Mouse (Mus musculus) forebrain, embryonic 10.5 days (tissue): Measurements from ENCODE around the gene Hoxd11. TPM values are rescaled to one million over a fixed set of nuclear protein-coding genes. Genes with fewer than 3 reads are reported as not detected.

ENCODE experiments used
- DNase-seq: peaks from one replicate; pipeline ENCODE4 v3.0.0-alpha.2; 2017; ENCODE audit warnings: low spot score; ENCODE audit errors: extremely low spot score
- H3K27ac ChIP-seq: fragments of 300-500 bp; sonication (generic); 2 replicates; pipeline ENCODE4 v1.5.1; 2016; ENCODE audit warnings: mild to moderate bottlenecking
- H3K27me3 ChIP-seq: fragments of 300-500 bp; sonication (generic); 2 replicates; pipeline ENCODE4 v1.6.1; 2016; ENCODE audit warnings: mild to moderate bottlenecking; ENCODE audit not compliant: poor library complexity, severe bottlenecking
- H3K36me3 ChIP-seq: fragments of 300-500 bp; sonication (generic); replicated peaks from 2 replicates; pipeline ENCODE4 v1.6.1; 2016; ENCODE audit warnings: mild to moderate bottlenecking, moderate library complexity
- H3K4me1 ChIP-seq: fragments of 300-500 bp; sonication (generic); 2 replicates; pipeline ENCODE4 v1.6.1; 2016
- H3K4me3 ChIP-seq: fragments of 300-500 bp; sonication (generic); 2 replicates; pipeline ENCODE4 v1.5.1; 2016; ENCODE audit warnings: mild to moderate bottlenecking, moderate library complexity
- H3K9me3 ChIP-seq: fragments of 300-500 bp; sonication (generic); 2 replicates; pipeline ENCODE4 v1.6.1; 2016; ENCODE audit warnings: mild to moderate bottlenecking, moderate library complexity
- WGBS: fragments of 180-500 bp; shearing (Covaris S2); methylation state at CpG from one replicate; pipeline ENCODE4 v1.1.7; 2016; 5-methylcytosine and 5-hydroxymethylcytosine counted together
- polyA plus RNA-seq: library from polyadenylated mRNA; unstranded; fragments of >200 nt; fragmentation: Nextera tagmentation; extraction: Ambion mirVana; gene quantifications from 2 replicates; pipeline ENCODE4 v1.2.1, GENCODE M21; 2016

The Hoxd11 gene
- polyA plus RNA-seq, 1 experiment from 2014 or later = not detected

- H3K27me3 ChIP-seq = peaks cover 100% of the 10 kb centered on the region
- no peaks in the 10 kb centered on the region for H3K9me3 ChIP-seq
- H3K4me1 ChIP-seq = peaks cover 7% of the 10 kb centered on the region
- DNase-seq = no peak
- under 1% methylated on average over 25 of the region's 25 CpGs for WGBS
- H3K27ac ChIP-seq = no peak overlapping the region
- H3K36me3 ChIP-seq = no peaks in the 10 kb centered on the region
- H3K4me3 ChIP-seq = peak overlapping the region; percentile 36
Observed at GRCm38 (mm10) chr2:74727640-74728302, 48.4 kb downstream of the Hoxd11 start.

- 2% methylated on average over 13 of the region's 13 CpGs for WGBS
- Histone ChIP-seq H3K27ac (no peak overlapping the region), H3K9me3 (no peaks in the 10 kb centered on the region), H3K4me1 (peaks cover 7% of the 10 kb centered on the region), H3K36me3 (no peaks in the 10 kb centered on the region), H3K4me3 (no peak overlapping the region), H3K27me3 (peaks cover 100% of the 10 kb centered on the region)
- DNase-seq = peak; percentile 36
Observed at GRCm38 (mm10) chr2:74728303-74728680, 48.9 kb downstream of the Hoxd11 start.

- DNase-seq = no peak
- H3K27me3 ChIP-seq = peaks cover 100% of the 10 kb centered on the region
- H3K27ac ChIP-seq = no peak overlapping the region
- 1% methylated on average over 8 of the region's 8 CpGs for WGBS
- H3K4me3 ChIP-seq = no peak overlapping the region
- no peaks in the 10 kb centered on the region for H3K36me3 ChIP-seq
- H3K4me1 ChIP-seq = peaks cover 7% of the 10 kb centered on the region
- no peaks in the 10 kb centered on the region for H3K9me3 ChIP-seq
Observed at GRCm38 (mm10) chr2:74730331-74730730, 51.0 kb downstream of the Hoxd11 start.

- peaks cover 11% of the 10 kb centered on the region for H3K4me1 ChIP-seq
- no peaks in the 10 kb centered on the region for H3K9me3 ChIP-seq
- no peaks in the 10 kb centered on the region for H3K36me3 ChIP-seq
- H3K4me3 ChIP-seq = no peak overlapping the region
- peaks cover 100% of the 10 kb centered on the region for H3K27me3 ChIP-seq
- DNase-seq = no peak
- no peak overlapping the region for H3K27ac ChIP-seq
Observed at GRCm38 (mm10) chr2:74731055-74731454, 51.7 kb downstream of the Hoxd11 start.

- Histone ChIP-seq H3K9me3 (no peaks in the 10 kb centered on the region), H3K4me1 (peaks cover 14% of the 10 kb centered on the region), H3K4me3 (no peak overlapping the region), H3K27me3 (peaks cover 100% of the 10 kb centered on the region), H3K27ac (no peak overlapping the region), H3K36me3 (no peaks in the 10 kb centered on the region)
- 4% methylated on average over 9 of the region's 9 CpGs for WGBS
- DNase-seq = peak; percentile 37
Observed at GRCm38 (mm10) chr2:74731799-74732512, 52.6 kb downstream of the Hoxd11 start.

- under 1% methylated on average over 52 of the region's 52 CpGs for WGBS
- Histone ChIP-seq H3K4me3 (no peak overlapping the region), H3K4me1 (peaks cover 7% of the 10 kb centered on the region), H3K9me3 (no peaks in the 10 kb centered on the region), H3K36me3 (no peaks in the 10 kb centered on the region), H3K27me3 (peaks cover 100% of the 10 kb centered on the region), H3K27ac (no peak overlapping the region)
- DNase-seq = peak; percentile 43
Observed at GRCm38 (mm10) chr2:74732513-74733316, 53.4 kb downstream of the Hoxd11 start.

- Histone ChIP-seq H3K9me3 (no peaks in the 10 kb centered on the region), H3K4me3 (no peak overlapping the region), H3K36me3 (no peaks in the 10 kb centered on the region), H3K27me3 (peaks cover 100% of the 10 kb centered on the region), H3K27ac (no peak overlapping the region), H3K4me1 (peaks cover 7% of the 10 kb centered on the region)
- no peak for DNase-seq
- whole genome bisulfite sequencing = 0% methylated on average over 16 of the region's 16 CpGs
Observed at GRCm38 (mm10) chr2:74733317-74733661, 53.9 kb downstream of the Hoxd11 start.

GRCm38 (mm10) chr2:74733765-74734164, 54.4 kb downstream of the Hoxd11 start:
- Histone ChIP-seq H3K36me3 (no peaks in the 10 kb centered on the region), H3K9me3 (no peaks in the 10 kb centered on the region), H3K27ac (no peak overlapping the region), H3K4me1 (peaks cover 7% of the 10 kb centered on the region), H3K4me3 (no peak overlapping the region), H3K27me3 (peaks cover 100% of the 10 kb centered on the region)
- WGBS = 1% methylated on average over 6 of the region's 6 CpGs
- peak; percentile 34 for DNase-seq

GRCm38 (mm10) chr2:74734451-74734850, 55.1 kb downstream of the Hoxd11 start:
- H3K36me3 ChIP-seq = no peaks in the 10 kb centered on the region

GRCm38 (mm10) chr2:74734996-74735811, 55.8 kb downstream of the Hoxd11 start:
- Histone ChIP-seq H3K9me3 (no peaks in the 10 kb centered on the region), H3K36me3 (no peaks in the 10 kb centered on the region), H3K4me3 (no peak overlapping the region), H3K27ac (no peak overlapping the region), H3K27me3 (peaks cover 100% of the 10 kb centered on the region), H3K4me1 (peaks cover 8% of the 10 kb centered on the region)
- WGBS = under 1% methylated on average over 27 of the region's 27 CpGs
- peak; percentile 60 for DNase-seq

More at GRCm38 (mm10) chr2:74734451-74734850, 55.1 kb downstream of the Hoxd11 start:
- peaks cover 100% of the 10 kb centered on the region for H3K27me3 ChIP-seq
- no peak overlapping the region for H3K27ac ChIP-seq
- no peaks in the 10 kb centered on the region for H3K9me3 ChIP-seq
- no peak for DNase-seq
- H3K4me3 ChIP-seq = no peak overlapping the region
- 1% methylated on average over 13 of the region's 13 CpGs for WGBS
- H3K4me1 ChIP-seq = peaks cover 7% of the 10 kb centered on the region

GRCm38 (mm10) chr2:74735851-74736687, 56.7 kb downstream of the Hoxd11 start:
- no peak overlapping the region for H3K27ac ChIP-seq
- H3K36me3 ChIP-seq = no peaks in the 10 kb centered on the region
- peaks cover 100% of the 10 kb centered on the region for H3K27me3 ChIP-seq
- no peak overlapping the region; the same call in 1 of the 2 replicates for H3K4me3 ChIP-seq
- under 1% methylated on average over 42 of the region's 42 CpGs for WGBS
- peak; percentile 65 for DNase-seq
- H3K9me3 ChIP-seq = no peaks in the 10 kb centered on the region
- H3K4me1 ChIP-seq = peaks cover 11% of the 10 kb centered on the region
